Mouse (Mus musculus): Measurements from ENCODE around the gene Tmed8. TPM values are rescaled to one million over a fixed set of nuclear protein-coding genes. Genes with fewer than 3 reads are reported as not detected.
A peak's percentile ranks its signal among the peaks of the same experiment; 100 is the strongest.
"Not testable (repeated sequence)": the region's sequence is repeated elsewhere in the genome, so short reads cannot be mapped to it uniquely, and the experiment has no call there.

Tmed8 gene
- polyA plus RNA-seq, 1 experiment: 0.89 TPM

DNA sequence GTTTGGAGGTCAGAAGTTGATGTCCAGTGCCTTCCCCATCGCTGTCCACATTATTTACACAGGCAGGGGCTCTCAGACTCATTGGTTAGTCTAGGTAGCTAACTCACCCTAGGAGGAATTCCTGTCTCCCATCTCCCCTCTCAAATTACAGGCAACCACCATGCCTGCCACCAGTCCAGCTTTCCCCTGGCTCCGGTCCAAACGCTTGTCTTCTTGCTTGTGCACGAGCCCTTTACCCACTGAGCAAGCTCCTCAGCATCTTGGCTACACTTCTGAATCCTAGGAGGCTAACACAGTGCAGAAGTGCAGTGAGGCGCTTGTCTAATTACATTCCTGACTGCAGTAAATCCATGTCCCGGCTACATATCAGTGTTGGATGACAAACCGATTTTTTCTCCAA is 19.1 kb upstream of the Tmed8 start:
- no peaks in the 10 kb centered on the region for H3K27me3 ChIP-seq (ENCODE audit: control insufficient read depth, insufficient read depth, low read length)
- no peak for TF ChIP-seq CTCF (IDR thresholded peaks at IDR 0.05; ENCODE audit: extremely low read depth, insufficient read length, insufficient replicate concordance, low read depth, low read length)
- TF ChIP-seq POLR2A (IDR thresholded peaks at IDR 0.05; ENCODE audit: low read depth, low read length): no peak
- H3K36me3 ChIP-seq (ENCODE audit: control insufficient read depth, insufficient read depth, low read length): no peaks in the 10 kb centered on the region
- no peak overlapping the region for H3K4me3 ChIP-seq (ENCODE audit: low read depth, low read length)
- no peaks in the 10 kb centered on the region for H3K4me1 ChIP-seq (ENCODE audit: control insufficient read depth, insufficient read depth, insufficient read length, low read length)
- WGBS: 69% methylated on average over 7 of the region's 7 CpGs
- H3K27ac ChIP-seq (ENCODE audit: insufficient read depth, low read depth, low read length): no peak overlapping the region

DNA sequence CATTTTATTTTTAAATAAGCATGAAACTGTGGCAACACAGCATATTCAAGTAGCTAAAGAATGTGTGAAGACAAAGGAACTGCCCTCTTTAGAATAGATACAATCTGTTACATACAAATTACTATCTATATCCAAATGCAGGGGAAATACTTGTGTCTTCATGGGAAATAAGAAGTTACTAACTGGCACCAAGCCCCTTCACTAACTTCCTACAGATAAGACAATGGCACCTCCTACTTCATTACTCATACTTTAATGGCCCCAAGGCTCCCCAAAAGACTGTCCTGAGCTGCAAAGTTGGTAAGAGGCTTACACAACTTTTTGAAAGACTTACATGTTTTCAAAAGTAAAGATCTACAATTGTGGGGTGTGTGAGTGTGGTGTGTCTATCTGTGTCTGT is 17.3 kb upstream of the Tmed8 start:
- peaks cover 5% of the 10 kb centered on the region for H3K4me1 ChIP-seq (ENCODE audit: control insufficient read depth, insufficient read depth, insufficient read length, low read length)
- no peak for TF ChIP-seq POLR2A (IDR thresholded peaks at IDR 0.05; ENCODE audit: low read depth, low read length)
- H3K27ac ChIP-seq (ENCODE audit: insufficient read depth, low read depth, low read length): no peak overlapping the region
- no peaks in the 10 kb centered on the region for H3K36me3 ChIP-seq (ENCODE audit: control insufficient read depth, insufficient read depth, low read length)
- no peaks in the 10 kb centered on the region for H3K27me3 ChIP-seq (ENCODE audit: control insufficient read depth, insufficient read depth, low read length)
- no peak overlapping the region for H3K4me3 ChIP-seq (ENCODE audit: low read depth, low read length)

DNA sequence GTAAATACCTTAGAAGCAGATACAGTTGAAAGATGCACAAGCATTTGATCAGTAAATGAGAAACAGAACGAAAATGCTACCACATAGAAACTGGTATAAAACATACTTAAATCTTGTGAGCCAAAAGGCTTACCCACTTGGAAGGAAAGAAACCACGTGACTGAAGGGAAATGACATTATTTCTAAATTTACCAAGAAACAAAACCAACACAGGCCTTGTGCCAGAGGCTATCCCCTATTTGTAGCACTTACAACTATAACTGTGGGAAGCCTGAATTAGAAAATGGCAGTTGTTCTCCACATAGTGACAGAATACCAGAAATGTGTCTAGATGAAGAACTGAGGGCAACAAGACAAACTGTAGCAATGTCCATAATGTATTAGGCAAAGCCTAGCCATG is 15.8 kb upstream of the Tmed8 start:
- Histone ChIP-seq H3K27me3 (ENCODE audit: control insufficient read depth, insufficient read depth, low read length) (no peaks in the 10 kb centered on the region), H3K4me1 (ENCODE audit: control insufficient read depth, insufficient read depth, insufficient read length, low read length) (peaks cover 5% of the 10 kb centered on the region), H3K36me3 (ENCODE audit: control insufficient read depth, insufficient read depth, low read length) (no peaks in the 10 kb centered on the region), H3K4me3 (ENCODE audit: low read depth, low read length) (no peak overlapping the region), H3K27ac (ENCODE audit: insufficient read depth, low read depth, low read length) (no peak overlapping the region)
- WGBS: 63% methylated on average over 2 of the region's 2 CpGs
- no peak for TF ChIP-seq CTCF (IDR thresholded peaks at IDR 0.05; ENCODE audit: extremely low read depth, insufficient read length, insufficient replicate concordance, low read depth, low read length)

DNA sequence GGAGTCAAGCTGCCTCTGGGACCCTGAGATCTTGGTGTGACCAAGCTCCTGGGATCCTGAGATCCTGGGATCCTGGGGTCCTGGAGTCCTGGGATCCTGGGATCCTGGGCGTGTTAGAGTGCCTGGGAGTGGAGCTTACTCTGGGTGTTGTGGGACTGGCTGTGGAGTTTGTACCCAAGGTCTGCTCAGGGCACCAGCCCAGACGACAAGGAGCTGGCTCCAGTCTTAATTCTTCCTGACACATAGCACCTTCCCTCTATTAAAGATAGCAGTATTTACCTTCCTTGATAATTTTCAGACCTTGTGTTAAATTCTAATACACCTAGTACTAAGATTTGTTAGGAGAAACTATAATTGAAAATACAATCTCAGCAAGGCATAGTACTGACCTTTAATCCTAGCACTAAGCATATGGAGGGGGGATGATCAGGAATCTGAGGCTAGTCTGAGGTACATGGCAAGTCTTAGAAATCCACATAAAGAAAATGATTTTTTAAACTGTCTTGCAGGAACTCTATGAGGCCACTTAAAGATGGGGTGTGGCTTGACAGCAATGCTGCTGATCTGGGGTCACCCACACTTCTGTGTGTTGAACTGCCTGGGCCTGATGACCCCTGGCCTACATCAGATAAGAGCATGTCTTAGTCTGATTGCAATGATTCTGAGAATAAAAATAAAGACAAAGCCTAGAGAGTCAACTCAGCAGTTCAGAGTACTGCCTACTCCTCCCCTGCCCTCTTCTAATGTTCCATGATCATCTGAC is 12.8 kb upstream of the Tmed8 start:
- H3K27ac ChIP-seq (ENCODE audit: insufficient read depth, low read depth, low read length): no peak overlapping the region
- WGBS: 31% methylated on average over 2 of the region's 2 CpGs
- H3K36me3 ChIP-seq (ENCODE audit: control insufficient read depth, insufficient read depth, low read length): no peaks in the 10 kb centered on the region
- H3K27me3 ChIP-seq (ENCODE audit: control insufficient read depth, insufficient read depth, low read length): no peaks in the 10 kb centered on the region
- TF ChIP-seq CTCF (IDR thresholded peaks at IDR 0.05; ENCODE audit: extremely low read depth, insufficient read length, insufficient replicate concordance, low read depth, low read length) (no peak), POLR2A (IDR thresholded peaks at IDR 0.05; ENCODE audit: low read depth, low read length) (no peak)
- peaks cover 5% of the 10 kb centered on the region for H3K4me1 ChIP-seq (ENCODE audit: control insufficient read depth, insufficient read depth, insufficient read length, low read length)
- no peak overlapping the region for H3K4me3 ChIP-seq (ENCODE audit: low read depth, low read length)

GRCm38 (mm10) chr12:87205789-87206188 is 5.5 kb upstream of the Tmed8 start:
- H3K27ac ChIP-seq (ENCODE audit: insufficient read depth, low read depth, low read length); H3K36me3 ChIP-seq (ENCODE audit: control insufficient read depth, insufficient read depth, low read length); H3K27me3 ChIP-seq (ENCODE audit: control insufficient read depth, insufficient read depth, low read length); H3K4me3 ChIP-seq (ENCODE audit: low read depth, low read length); H3K4me1 ChIP-seq (ENCODE audit: control insufficient read depth, insufficient read depth, insufficient read length, low read length): not testable (repeated sequence)
- 95% methylated on average over 5 of the region's 5 CpGs for WGBS

GRCm38 (mm10) chr12:87201694-87202093 is 1.4 kb upstream of the Tmed8 start:
- H3K27me3 ChIP-seq (ENCODE audit: control insufficient read depth, insufficient read depth, low read length): no peaks in the 10 kb centered on the region; the same call in 1 of the 2 replicates
- no peak for TF ChIP-seq POLR2A (IDR thresholded peaks at IDR 0.05; ENCODE audit: low read depth, low read length)
- TF ChIP-seq CTCF (IDR thresholded peaks at IDR 0.05; ENCODE audit: extremely low read depth, insufficient read length, insufficient replicate concordance, low read depth, low read length): no peak
- H3K27ac ChIP-seq (ENCODE audit: insufficient read depth, low read depth, low read length): no peak overlapping the region
- WGBS: 51% methylated on average over 5 of the region's 5 CpGs
- no peaks in the 10 kb centered on the region for H3K36me3 ChIP-seq (ENCODE audit: control insufficient read depth, insufficient read depth, low read length)
- H3K4me1 ChIP-seq (ENCODE audit: control insufficient read depth, insufficient read depth, insufficient read length, low read length): no peaks in the 10 kb centered on the region
- no peak overlapping the region for H3K4me3 ChIP-seq (ENCODE audit: low read depth, low read length)

GRCm38 (mm10) chr12:87199206-87199972 is 865 bp downstream of the Tmed8 start, which contains the start of gene Samd15:
Gene Samd15, plus strand, starts transcription at chr12:87199723.
- H3K36me3 ChIP-seq (ENCODE audit: control insufficient read depth, insufficient read depth, low read length): no peaks in the 10 kb centered on the region
- WGBS: 2% methylated on average over 38 of the region's 38 CpGs
- H3K27me3 ChIP-seq (ENCODE audit: control insufficient read depth, insufficient read depth, low read length): no peaks in the 10 kb centered on the region; the same call in 1 of the 2 replicates
- TF ChIP-seq CTCF (IDR thresholded peaks at IDR 0.05; ENCODE audit: extremely low read depth, insufficient read length, insufficient replicate concordance, low read depth, low read length) (no peak), POLR2A (IDR thresholded peaks at IDR 0.05; ENCODE audit: low read depth, low read length) (no peak)
- peak within 1 kb of the TSS; percentile 84 for H3K4me3 ChIP-seq (ENCODE audit: low read depth, low read length)
- H3K27ac ChIP-seq (ENCODE audit: insufficient read depth, low read depth, low read length): no peak within 1 kb of the TSS
- H3K4me1 ChIP-seq (ENCODE audit: control insufficient read depth, insufficient read depth, insufficient read length, low read length): no peaks in the 10 kb centered on the region
